Mouse (Mus musculus) heart, embryonic 10.5 days (tissue): ENCODE measurements at regions not wholly inside any gene's neighbourhood (a gene's known extent, or its start where the extent isn't known, plus 50 kb on each side); places are given as distances from the start of the nearest gene placed in this dataset.
A peak's percentile ranks its signal among the peaks of the same experiment; 100 is the strongest.

ENCODE experiments used
- DNase-seq: peaks from one replicate; pipeline ENCODE4 v3.0.0-alpha.2; 2017; ENCODE audit warnings: low spot score
- H3K27ac ChIP-seq: fragments of 300-500 bp; sonication (generic); 2 replicates; pipeline ENCODE4 v1.5.1; 2016; ENCODE audit warnings: mild to moderate bottlenecking
- H3K27me3 ChIP-seq: fragments of 300-500 bp; sonication (generic); 2 replicates; pipeline ENCODE4 v1.6.1; 2016; ENCODE audit warnings: mild to moderate bottlenecking; ENCODE audit not compliant: poor library complexity, insufficient read depth, severe bottlenecking
- H3K36me3 ChIP-seq: fragments of 300-500 bp; sonication (generic); 2 replicates; pipeline ENCODE4 v1.6.1; 2016; ENCODE audit warnings: mild to moderate bottlenecking, moderate library complexity
- H3K4me1 ChIP-seq: fragments of 300-500 bp; sonication (generic); 2 replicates; pipeline ENCODE4 v1.6.1; 2016; ENCODE audit warnings: mild to moderate bottlenecking
- H3K4me3 ChIP-seq: fragments of 300-500 bp; sonication (generic); 2 replicates; pipeline ENCODE4 v1.5.1; 2016; ENCODE audit warnings: mild to moderate bottlenecking, moderate library complexity
- H3K9me3 ChIP-seq: fragments of 300-500 bp; sonication (generic); 2 replicates; pipeline ENCODE4 v1.6.1; 2016; ENCODE audit warnings: mild to moderate bottlenecking, moderate library complexity
- WGBS: fragments of 180-500 bp; shearing (Covaris S2); methylation state at CpG from one replicate; pipeline ENCODE4 v1.1.7; 2016; 5-methylcytosine and 5-hydroxymethylcytosine counted together

DNA sequence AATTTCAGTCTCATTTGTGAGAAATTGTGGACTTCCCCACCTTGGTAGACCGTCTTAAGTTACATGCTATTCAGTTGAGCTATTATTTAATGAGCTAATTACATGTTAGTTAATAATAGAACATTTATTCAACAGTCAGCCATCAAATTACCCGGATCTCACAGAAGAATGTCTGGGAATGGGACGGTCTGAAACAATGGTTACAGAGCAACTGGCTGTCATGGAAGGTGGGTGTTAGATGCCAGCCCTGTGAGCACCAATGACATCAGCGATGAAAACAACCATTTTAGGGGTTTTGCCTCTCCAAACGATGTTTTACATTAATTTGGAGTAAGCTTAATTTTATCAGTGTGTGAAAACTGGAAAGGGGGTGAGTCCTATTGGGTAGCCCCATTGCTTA lies 281.7 kb downstream of the Tgfb2 start:
- no peaks in the 10 kb centered on the region for H3K36me3 ChIP-seq
- no peak for DNase-seq
- no peaks in the 10 kb centered on the region for H3K27me3 ChIP-seq
- H3K4me3 ChIP-seq = no peak overlapping the region
- no peak overlapping the region for H3K27ac ChIP-seq
- no peaks in the 10 kb centered on the region; the same call in 1 of the 2 replicates for H3K4me1 ChIP-seq
- H3K9me3 ChIP-seq = no peaks in the 10 kb centered on the region
- WGBS = 86% methylated on average over 5 of the region's 5 CpGs

DNA sequence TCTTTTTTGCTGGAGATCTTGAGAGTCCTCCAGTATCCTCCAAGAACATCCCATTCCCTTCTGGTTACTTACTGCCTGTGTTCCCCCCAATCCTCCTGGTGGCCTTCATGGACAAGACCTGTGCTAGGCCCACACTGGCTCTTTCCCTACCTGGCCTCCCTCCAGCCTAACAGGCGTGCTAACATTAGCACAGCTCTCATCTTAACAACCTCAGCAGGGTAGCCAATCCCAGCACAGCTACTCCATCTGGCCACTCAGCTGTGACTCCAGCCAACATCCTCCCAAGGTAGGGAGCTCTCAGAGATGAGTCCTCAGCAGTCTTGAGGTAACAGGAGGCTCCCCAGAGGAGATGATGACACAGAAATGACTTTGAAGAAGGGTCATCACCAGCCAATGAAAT lies 288.7 kb downstream of the Tgfb2 start:
- 52% methylated on average over 1 of the region's 1 CpGs for WGBS
- H3K9me3 ChIP-seq = no peaks in the 10 kb centered on the region
- no peak overlapping the region for H3K4me3 ChIP-seq
- no peak overlapping the region for H3K27ac ChIP-seq
- DNase-seq = no peak
- no peaks in the 10 kb centered on the region for H3K36me3 ChIP-seq
- no peaks in the 10 kb centered on the region; the same call in 1 of the 2 replicates for H3K4me1 ChIP-seq
- no peaks in the 10 kb centered on the region for H3K27me3 ChIP-seq

DNA sequence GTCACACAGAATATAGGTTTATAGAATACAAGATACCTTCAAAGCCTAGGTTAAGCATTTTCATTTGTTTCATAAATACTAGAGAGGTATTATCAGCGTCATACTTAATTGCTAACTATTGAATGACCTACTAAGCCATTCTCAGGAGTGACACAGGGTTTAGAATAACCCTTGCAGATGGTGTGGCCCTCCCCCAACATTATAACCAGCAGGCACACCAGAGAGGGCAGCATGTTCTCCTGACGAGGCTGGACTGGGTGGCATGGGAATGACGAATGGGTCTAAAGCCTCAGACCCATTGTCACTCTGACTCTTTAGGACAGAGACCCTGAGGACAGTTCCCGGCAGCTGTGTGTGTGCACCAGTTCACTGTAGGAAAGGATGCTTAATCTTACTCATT lies 290.5 kb downstream of the Tgfb2 start:
- H3K36me3 ChIP-seq = no peaks in the 10 kb centered on the region
- DNase-seq = no peak
- H3K27me3 ChIP-seq = no peaks in the 10 kb centered on the region
- H3K4me3 ChIP-seq = no peak overlapping the region
- H3K9me3 ChIP-seq = no peaks in the 10 kb centered on the region
- WGBS = 80% methylated on average over 4 of the region's 4 CpGs
- H3K27ac ChIP-seq = no peak overlapping the region
- no peaks in the 10 kb centered on the region; the same call in 1 of the 2 replicates for H3K4me1 ChIP-seq

GRCm38 (mm10) chr1:186413886-186414245 lies 291.9 kb downstream of the Tgfb2 start:
- no peak overlapping the region for H3K27ac ChIP-seq

DNA sequence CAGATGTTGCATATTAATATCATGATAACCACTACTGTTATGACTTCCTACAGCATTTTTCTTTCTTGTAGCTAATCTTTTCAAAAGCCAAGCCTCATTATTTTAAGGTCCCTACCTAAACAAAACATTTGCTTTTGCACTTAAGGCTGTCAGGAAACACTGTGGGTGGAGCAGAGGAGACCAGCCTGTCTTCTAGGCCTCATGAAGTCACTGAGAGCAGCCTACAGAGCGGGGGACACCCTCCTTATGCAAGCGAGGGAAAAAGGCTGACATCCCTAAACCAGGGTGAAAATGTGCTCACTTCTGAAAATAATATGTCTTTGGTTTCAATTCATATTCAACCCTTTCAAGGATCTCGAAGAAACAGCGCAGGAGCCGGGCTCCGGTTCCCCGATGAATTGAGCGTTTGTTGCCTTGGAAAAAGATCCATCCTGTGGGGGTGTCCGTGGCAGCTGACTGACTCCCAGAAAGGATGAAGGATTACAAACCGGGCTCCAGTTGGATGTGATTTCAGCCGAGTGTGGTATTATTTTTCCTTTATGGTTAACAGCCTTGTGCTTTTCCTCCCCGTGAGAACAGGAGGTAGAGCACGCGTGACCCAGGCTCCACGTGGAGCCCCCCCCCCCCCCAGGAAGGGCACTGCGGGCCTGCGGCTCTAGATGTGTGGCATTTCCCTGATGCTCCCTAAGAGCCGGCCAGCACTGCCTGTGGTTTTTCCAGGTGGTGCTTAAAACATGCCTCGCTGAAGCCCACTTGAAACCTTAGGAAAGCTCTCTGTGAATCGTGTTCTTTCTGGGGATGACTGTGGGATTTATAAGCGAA lies 292.5 kb downstream of the Tgfb2 start:
- no peaks in the 10 kb centered on the region for H3K36me3 ChIP-seq
- H3K4me1 ChIP-seq = peaks cover 17% of the 10 kb centered on the region
- H3K9me3 ChIP-seq = no peaks in the 10 kb centered on the region
- no peak overlapping the region for H3K4me3 ChIP-seq
- DNase-seq = no peak
- no peak overlapping the region for H3K27ac ChIP-seq
- no peaks in the 10 kb centered on the region for H3K27me3 ChIP-seq
- WGBS = 83% methylated on average over 21 of the region's 21 CpGs

More at GRCm38 (mm10) chr1:186413886-186414245, 291.9 kb downstream of the Tgfb2 start:
- no peak for DNase-seq
- H3K36me3 ChIP-seq = no peaks in the 10 kb centered on the region
- no peak overlapping the region for H3K4me3 ChIP-seq
- H3K27me3 ChIP-seq = no peaks in the 10 kb centered on the region
- H3K9me3 ChIP-seq = no peaks in the 10 kb centered on the region
- H3K4me1 ChIP-seq = peaks cover 13% of the 10 kb centered on the region
- 88% methylated on average over 6 of the region's 6 CpGs for WGBS

DNA sequence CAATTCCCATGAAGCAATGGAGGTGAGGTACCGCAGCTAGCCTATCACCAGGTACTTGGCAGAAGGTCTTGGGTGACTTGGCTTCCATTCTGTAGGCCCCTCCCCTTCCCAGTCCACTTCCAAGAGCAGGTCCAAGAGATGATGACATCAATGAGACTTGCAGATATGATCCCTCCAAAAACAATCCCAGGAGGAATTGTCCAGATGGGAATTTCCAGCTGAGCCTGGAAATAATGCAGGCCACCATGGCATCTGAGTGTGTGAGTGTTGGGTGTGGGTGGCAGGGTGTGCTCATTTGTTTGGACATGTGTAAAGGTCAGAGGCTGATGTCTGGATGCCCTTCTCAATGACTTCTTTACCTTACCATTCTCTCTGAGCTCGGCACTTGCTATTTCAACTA lies 293.5 kb downstream of the Tgfb2 start:
- Histone ChIP-seq H3K27ac (no peak overlapping the region), H3K27me3 (no peaks in the 10 kb centered on the region), H3K4me3 (no peak overlapping the region), H3K4me1 (peaks cover 24% of the 10 kb centered on the region), H3K36me3 (no peaks in the 10 kb centered on the region), H3K9me3 (no peaks in the 10 kb centered on the region)
- DNase-seq = no peak
- 82% methylated on average over 2 of the region's 2 CpGs for WGBS

DNA sequence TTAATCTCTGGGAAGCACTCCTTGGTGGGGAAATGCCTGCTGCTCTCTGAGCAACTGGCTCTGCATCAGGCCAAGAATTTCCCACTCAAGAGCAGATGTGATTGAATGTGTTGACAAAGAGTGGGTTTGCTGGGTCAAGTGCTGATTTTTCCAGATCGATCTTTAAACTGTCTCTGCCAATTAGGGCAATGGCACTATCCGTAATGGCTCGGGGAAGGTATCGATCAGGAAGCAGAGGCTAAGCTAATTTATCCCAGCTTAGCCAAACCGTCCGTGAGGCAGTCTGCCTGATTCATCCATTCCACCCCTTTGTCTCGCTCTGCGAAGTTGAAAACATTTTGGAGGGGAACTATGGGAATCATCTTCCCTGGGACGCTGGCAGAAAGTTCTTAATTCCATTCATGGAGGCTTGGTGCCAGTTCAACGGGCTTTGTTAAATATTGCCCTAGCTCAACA lies 291.9 kb upstream of the Lyplal1 start:
- H3K4me3 ChIP-seq = peak overlapping the region; percentile 25
- no peaks in the 10 kb centered on the region for H3K9me3 ChIP-seq
- no peaks in the 10 kb centered on the region for H3K27me3 ChIP-seq
- no peak for DNase-seq
- no peaks in the 10 kb centered on the region for H3K36me3 ChIP-seq
- 41% methylated on average over 10 of the region's 10 CpGs for WGBS
- H3K4me1 ChIP-seq = peaks cover 30% of the 10 kb centered on the region
- 0 out of 2 replicates have a peak overlapping the region, but pooled peaks have one; percentile 25 for H3K27ac ChIP-seq

- WGBS = 49% methylated on average over 8 of the region's 8 CpGs
- no peak overlapping the region; the same call in 1 of the 2 replicates for H3K27ac ChIP-seq
- H3K36me3 ChIP-seq = no peaks in the 10 kb centered on the region
- no peaks in the 10 kb centered on the region for H3K9me3 ChIP-seq
- peaks cover 30% of the 10 kb centered on the region for H3K4me1 ChIP-seq
- DNase-seq = no peak
- H3K27me3 ChIP-seq = 0 out of 2 replicates have a peak, but pooled peaks cover 5% of the 10 kb centered on the region
- no peak overlapping the region for H3K4me3 ChIP-seq
These were observed 290.5 kb upstream of the Lyplal1 start for GRCm38 (mm10) chr1:186407656-186408055.

GRCm38 (mm10) chr1:186405693-186406092 lies 288.6 kb upstream of the Lyplal1 start:
- Histone ChIP-seq H3K36me3 (no peaks in the 10 kb centered on the region), H3K27me3 (peaks cover 11% of the 10 kb centered on the region; the same call in 1 of the 2 replicates), H3K4me3 (no peak overlapping the region), H3K27ac (0 out of 2 replicates have a peak overlapping the region, but pooled peaks have one; percentile 11), H3K4me1 (peaks cover 39% of the 10 kb centered on the region), H3K9me3 (no peaks in the 10 kb centered on the region)
- DNase-seq = no peak
- 42% methylated on average over 5 of the region's 5 CpGs for WGBS

- peak; percentile 78 for DNase-seq
- peaks cover 11% of the 10 kb centered on the region; the same call in 1 of the 2 replicates for H3K27me3 ChIP-seq
- H3K9me3 ChIP-seq = no peaks in the 10 kb centered on the region
- H3K27ac ChIP-seq = no peak overlapping the region
- WGBS = 18% methylated on average over 8 of the region's 8 CpGs
- H3K4me1 ChIP-seq = peaks cover 22% of the 10 kb centered on the region; the same call in 1 of the 2 replicates
- H3K4me3 ChIP-seq = no peak overlapping the region
- no peaks in the 10 kb centered on the region for H3K36me3 ChIP-seq
These were observed 282.7 kb upstream of the Lyplal1 start for GRCm38 (mm10) chr1:186399762-186400161.

DNA sequence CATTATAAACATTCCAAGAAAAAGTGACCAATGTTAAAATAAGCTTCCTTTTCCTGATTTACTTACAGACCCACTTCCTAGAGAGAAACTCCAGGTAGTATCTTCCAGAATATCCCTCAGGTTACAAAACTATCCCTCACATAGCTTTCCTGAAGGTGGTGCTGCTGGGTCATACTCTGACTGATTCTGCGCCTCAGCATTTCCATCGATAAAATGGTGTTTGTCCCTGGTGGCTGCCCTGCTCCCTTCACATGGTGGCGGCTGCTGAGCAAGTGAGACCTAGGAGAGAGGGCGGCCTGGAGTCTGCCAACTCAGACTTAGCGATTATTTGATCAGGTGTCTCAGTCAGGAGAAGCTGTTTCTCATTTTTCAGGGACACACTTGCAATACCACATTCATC lies 275.9 kb upstream of the Lyplal1 start:
- Histone ChIP-seq H3K4me1 (no peaks in the 10 kb centered on the region), H3K9me3 (no peaks in the 10 kb centered on the region), H3K27ac (no peak overlapping the region), H3K36me3 (no peaks in the 10 kb centered on the region), H3K27me3 (no peaks in the 10 kb centered on the region), H3K4me3 (no peak overlapping the region)
- WGBS = 45% methylated on average over 5 of the region's 5 CpGs
- DNase-seq = no peak

GRCm38 (mm10) chr1:186384440-186384839 lies 267.3 kb upstream of the Lyplal1 start:
- H3K36me3 ChIP-seq = no peaks in the 10 kb centered on the region
- H3K9me3 ChIP-seq = no peaks in the 10 kb centered on the region
- H3K4me3 ChIP-seq = no peak overlapping the region
- no peak overlapping the region for H3K27ac ChIP-seq
- no peak for DNase-seq
- WGBS = 76% methylated on average over 4 of the region's 4 CpGs
- H3K27me3 ChIP-seq = no peaks in the 10 kb centered on the region
- no peaks in the 10 kb centered on the region for H3K4me1 ChIP-seq

- no peaks in the 10 kb centered on the region for H3K36me3 ChIP-seq
- H3K27me3 ChIP-seq = no peaks in the 10 kb centered on the region
- no peaks in the 10 kb centered on the region for H3K9me3 ChIP-seq
- 77% methylated on average over 2 of the region's 2 CpGs for WGBS
- no peaks in the 10 kb centered on the region for H3K4me1 ChIP-seq
- H3K4me3 ChIP-seq = no peak overlapping the region
- H3K27ac ChIP-seq = no peak overlapping the region
- no peak for DNase-seq
These were observed 266.3 kb upstream of the Lyplal1 start for GRCm38 (mm10) chr1:186383453-186383852.
